Mouse (Mus musculus): ENCODE measurements at regions not wholly inside any gene's neighbourhood (a gene's known extent, or its start where the extent isn't known, plus 50 kb on each side); places are given as distances from the start of the nearest gene placed in this dataset.

DNA sequence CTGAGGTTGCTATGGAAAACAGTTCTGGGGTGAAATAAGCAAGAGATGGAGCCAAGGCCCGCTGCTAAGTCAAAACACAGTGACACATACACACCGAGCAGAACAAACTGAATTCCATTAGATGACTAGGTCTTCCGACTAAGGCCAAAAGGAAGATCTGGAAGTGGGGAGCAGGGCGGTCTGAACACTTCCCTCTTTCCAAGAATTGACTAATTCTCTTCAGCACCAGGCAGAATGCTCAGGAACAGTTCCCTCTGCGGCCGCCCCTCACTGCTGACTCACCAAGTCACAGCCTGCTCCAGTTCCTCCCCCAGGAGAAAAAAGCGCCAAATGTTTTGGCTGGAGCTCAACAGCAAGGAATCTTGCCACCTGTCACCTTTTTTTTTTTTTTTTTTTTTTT lies 328.9 kb upstream of the Trib2 start:
- peaks cover 2 to 6% of the 10 kb centered on the region in 2 experiments; a peak in 3 of 4 replicates for H3K4me1 ChIP-seq (ENCODE audit: control insufficient read depth in 1 of 2, insufficient read depth in 2 of 2, low read length in 2 of 2)
- H3K27ac ChIP-seq (ENCODE audit: control insufficient read depth, low read depth, low read length) = no peak overlapping the region
- H3K9me3 ChIP-seq (replicated peaks; ENCODE audit: insufficient read depth, low read length) = no peaks in the 10 kb centered on the region
- H3K79me2 ChIP-seq (ENCODE audit: control insufficient read depth, insufficient read depth, low read length, poor library complexity) = no peaks in the 10 kb centered on the region
- TF ChIP-seq EP300 (IDR thresholded peaks at IDR 0.05; ENCODE audit: low read depth in 1 of 2, low read length in 2 of 2) (no peak), ZKSCAN1 (IDR thresholded peaks at IDR 0.05; ENCODE audit: low read depth, low read length) (no peak), ZNF384 (IDR thresholded peaks at IDR 0.05; ENCODE audit: low read depth, low read length) (peak; percentile 44; the same call in 1 of the 2 replicates), SIN3A (IDR thresholded peaks at IDR 0.05; ENCODE audit: low read length) (no peak)
- no peaks in the 10 kb centered on the region for H3K27me3 ChIP-seq (ENCODE audit: control insufficient read depth in 1 of 2, insufficient read depth in 2 of 2, low read length in 2 of 2)
- no peak for DNase-seq (ENCODE audit: low read depth, low spot score)
- no peak overlapping the region for H3K4me3 ChIP-seq (ENCODE audit: control insufficient read depth in 1 of 2, insufficient read depth in 1 of 2, low read depth in 2 of 2, low read length in 2 of 2)
- H3K9ac ChIP-seq (ENCODE audit: control insufficient read depth, low read depth, low read length, poor library complexity, severe bottlenecking) = no peak overlapping the region
- H3K36me3 ChIP-seq (ENCODE audit: control insufficient read depth in 1 of 2, insufficient read depth in 2 of 2, low read length in 2 of 2) = peaks cover 0 to 9% of the 10 kb centered on the region in 2 experiments; a peak in 2 of 4 replicates

DNA sequence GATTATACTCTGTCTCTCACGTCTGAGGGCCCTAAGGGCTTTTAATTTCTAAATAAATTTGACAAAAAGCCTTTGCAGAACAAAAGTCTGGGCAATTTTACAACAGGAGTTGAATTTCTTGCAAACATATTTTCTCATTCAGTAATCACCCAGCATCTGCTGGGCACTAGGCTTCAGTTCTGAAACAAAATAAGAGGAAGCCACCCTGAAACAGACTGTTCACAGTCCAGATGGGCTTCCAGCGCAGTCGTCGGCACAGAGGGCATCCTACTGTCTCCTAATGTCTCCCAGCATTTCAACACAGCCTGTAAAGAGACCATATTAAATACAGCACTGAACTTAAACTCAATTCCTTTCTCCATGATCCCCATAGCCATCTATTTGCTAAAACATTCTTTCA lies 324.5 kb upstream of the Trib2 start:
- Histone ChIP-seq H3K27me3 (ENCODE audit: control insufficient read depth in 1 of 2, insufficient read depth in 2 of 2, low read length in 2 of 2) (no peaks in the 10 kb centered on the region), H3K9ac (ENCODE audit: control insufficient read depth, low read depth, low read length, poor library complexity, severe bottlenecking) (no peak overlapping the region), H3K79me2 (ENCODE audit: control insufficient read depth, insufficient read depth, low read length, poor library complexity) (no peaks in the 10 kb centered on the region), H3K36me3 (ENCODE audit: control insufficient read depth in 1 of 2, insufficient read depth in 2 of 2, low read length in 2 of 2) (peaks cover 0 to 43% of the 10 kb centered on the region in 2 experiments; a peak in 2 of 4 replicates), H3K4me1 (ENCODE audit: control insufficient read depth in 1 of 2, insufficient read depth in 2 of 2, low read length in 2 of 2) (peaks cover 27 to 33% of the 10 kb centered on the region in 2 experiments), H3K27ac (ENCODE audit: control insufficient read depth, low read depth, low read length) (no peak overlapping the region), H3K9me3 (replicated peaks; ENCODE audit: insufficient read depth, low read length) (no peaks in the 10 kb centered on the region), H3K4me3 (ENCODE audit: control insufficient read depth in 1 of 2, insufficient read depth in 1 of 2, low read depth in 2 of 2, low read length in 2 of 2) (no peak overlapping the region)
- TF ChIP-seq MYC (IDR thresholded peaks at IDR 0.05; ENCODE audit: low read depth, low read length) = no peak
- TF ChIP-seq RAD21 (IDR thresholded peaks at IDR 0.05; ENCODE audit: low read depth, low read length) = no peak
- no peak for TF ChIP-seq CHD1 (IDR thresholded peaks at IDR 0.05; ENCODE audit: low read depth, low read length)
- no peak for TF ChIP-seq NELFE (IDR thresholded peaks at IDR 0.05; ENCODE audit: low read depth, low read length)
- no peak for TF ChIP-seq TCF12 (IDR thresholded peaks at IDR 0.05; ENCODE audit: low read depth, low read length)
- TF ChIP-seq POLR2AphosphoS5 (IDR thresholded peaks at IDR 0.05; ENCODE audit: borderline replicate concordance, low read depth, low read length) = no peak
- no peak for TF ChIP-seq USF1 (IDR thresholded peaks at IDR 0.05; ENCODE audit: low read depth, low read length)
- no peak for TF ChIP-seq ZNF384 (IDR thresholded peaks at IDR 0.05; ENCODE audit: low read depth, low read length)
- no peak for TF ChIP-seq ZKSCAN1 (IDR thresholded peaks at IDR 0.05; ENCODE audit: low read depth, low read length)
- TF ChIP-seq POLR2AphosphoS2 (IDR thresholded peaks at IDR 0.05; ENCODE audit: low read length) = no peak
- TF ChIP-seq MAZ (IDR thresholded peaks at IDR 0.05; ENCODE audit: low read depth, low read length) = no peak
- TF ChIP-seq UBTF (IDR thresholded peaks at IDR 0.05; ENCODE audit: borderline replicate concordance, insufficient read depth, low read depth, low read length) = no peak
- TF ChIP-seq CHD2 (IDR thresholded peaks at IDR 0.05; ENCODE audit: low read length) = no peak
- TF ChIP-seq ZMIZ1 (IDR thresholded peaks at IDR 0.05; ENCODE audit: low read depth, low read length) = no peak
- no peak for TF ChIP-seq JUND (IDR thresholded peaks at IDR 0.05; ENCODE audit: low read depth, low read length)
- TF ChIP-seq E2F4 (IDR thresholded peaks at IDR 0.05; ENCODE audit: borderline replicate concordance, low read depth, low read length) = no peak
- no peak for TF ChIP-seq EP300 (IDR thresholded peaks at IDR 0.05; ENCODE audit: low read depth in 1 of 2, low read length in 2 of 2)
- TF ChIP-seq SMC3 (IDR thresholded peaks at IDR 0.05; ENCODE audit: low read depth, low read length) = no peak
- no peak for TF ChIP-seq BHLHE40 (IDR thresholded peaks at IDR 0.05; ENCODE audit: borderline replicate concordance, low read depth, low read length)
- no peak for TF ChIP-seq GATA1 (IDR thresholded peaks at IDR 0.05; ENCODE audit: low read depth, low read length)
- DNase-seq (ENCODE audit: low read depth, low spot score) = no peak

Data from MEL (cell line).